Mouse (Mus musculus) heart, embryonic 11.5 days (tissue): Measurements from ENCODE around the gene Tnfaip3. TPM values are rescaled to one million over a fixed set of nuclear protein-coding genes. Genes with fewer than 3 reads are reported as not detected.

Experiments used
- ATAC-seq: fragments of 200-750 bp; cut with Nextera tagmentation; replicated peaks from 2 replicates; pipeline ENCODE4 v1.8.0; 2017; ENCODE audit warnings: moderate library complexity; ENCODE audit not compliant: insufficient number of reproducible peaks, low FRiP score, low TSS enrichment
- H3K27ac ChIP-seq: fragments of 300-500 bp; sonication (generic); 2 replicates; pipeline ENCODE4 v1.5.1; 2014; ENCODE audit warnings: mild to moderate bottlenecking, low read depth, low read length
- H3K27me3 ChIP-seq: fragments of 300-500 bp; sonication (generic); 2 replicates; pipeline ENCODE4 v1.6.1; 2014; ENCODE audit warnings: mild to moderate bottlenecking, low read length, mixed read lengths; ENCODE audit not compliant: control insufficient read depth, insufficient read depth
- H3K36me3 ChIP-seq: fragments of 300-500 bp; sonication (generic); 2 replicates; pipeline ENCODE4 v1.6.1; 2014; ENCODE audit warnings: mild to moderate bottlenecking, low read length, moderate library complexity, mixed read lengths; ENCODE audit not compliant: control insufficient read depth, insufficient read depth
- H3K4me1 ChIP-seq: fragments of 300-500 bp; sonication (generic); 2 replicates; pipeline ENCODE4 v1.6.1; 2014; ENCODE audit warnings: low read length; ENCODE audit not compliant: control insufficient read depth, insufficient read depth
- H3K4me2 ChIP-seq: fragments of 300-500 bp; sonication (generic); 2 replicates; pipeline ENCODE4 v1.6.1; 2014; ENCODE audit warnings: mild to moderate bottlenecking, moderate library complexity
- H3K4me3 ChIP-seq: fragments of 300-500 bp; sonication (generic); 2 replicates; pipeline ENCODE4 v1.5.1; 2014; ENCODE audit warnings: low read depth, low read length
- H3K9ac ChIP-seq: fragments of 300-500 bp; sonication (generic); 2 replicates; pipeline ENCODE4 v1.6.1; 2014; ENCODE audit warnings: mild to moderate bottlenecking, low read depth, low read length, moderate library complexity
- H3K9me3 ChIP-seq: fragments of 300-500 bp; sonication (generic); replicated peaks from 2 replicates; pipeline ENCODE4 v1.6.1; 2016; ENCODE audit warnings: low read length; ENCODE audit not compliant: control insufficient read depth
- WGBS: fragments of 180-500 bp; shearing (Covaris S2); extraction: QIAGEN DNeasy Blood & Tissue Kit; methylation state at CpG from one replicate; pipeline ENCODE4 v1.1.7; 2014; ENCODE audit not compliant: insufficient replicate concordance; 5-methylcytosine and 5-hydroxymethylcytosine counted together
- polyA plus RNA-seq: library from polyadenylated mRNA; unstranded; fragments of >200 nt; fragmentation: Nextera tagmentation; extraction: Ambion mirVana; gene quantifications from 2 replicates; pipeline ENCODE4 v1.2.1, GENCODE M21; 2014

Tnfaip3 gene
- polyA plus RNA-seq, 1 experiment from 2014 or later = 3.0 TPM

- Histone ChIP-seq H3K4me2 (no peak overlapping the region), H3K27me3 (no peaks in the 10 kb centered on the region), H3K4me3 (no peak overlapping the region), H3K4me1 (peaks cover 15% of the 10 kb centered on the region), H3K9ac (no peak overlapping the region), H3K27ac (no peak overlapping the region), H3K36me3 (peaks cover 6% of the 10 kb centered on the region; the same call in 1 of the 2 replicates), H3K9me3 (no peaks in the 10 kb centered on the region)
- no peak for ATAC-seq
- 65% methylated on average over 8 of the region's 8 CpGs for WGBS
Measured at GRCm38 (mm10) chr10:19009186-19009672, 6.2 kb downstream of the Tnfaip3 start.

GRCm38 (mm10) chr10:19008607-19008940, 6.9 kb downstream of the Tnfaip3 start:
- no peaks in the 10 kb centered on the region for H3K27me3 ChIP-seq
- H3K4me2 ChIP-seq = no peak overlapping the region
- peaks cover 13% of the 10 kb centered on the region for H3K4me1 ChIP-seq
- WGBS = 83% methylated on average over 4 of the region's 4 CpGs
- no peak overlapping the region for H3K27ac ChIP-seq
- no peak overlapping the region for H3K9ac ChIP-seq
- no peak for ATAC-seq
- H3K4me3 ChIP-seq = no peak overlapping the region
- H3K36me3 ChIP-seq = peaks cover 8% of the 10 kb centered on the region; the same call in 1 of the 2 replicates
- no peaks in the 10 kb centered on the region for H3K9me3 ChIP-seq

GRCm38 (mm10) chr10:19007897-19008606, 7.4 kb downstream of the Tnfaip3 start:
- no peak overlapping the region for H3K4me2 ChIP-seq
- H3K9ac ChIP-seq = no peak overlapping the region
- peaks cover 10% of the 10 kb centered on the region; the same call in 1 of the 2 replicates for H3K36me3 ChIP-seq
- no peaks in the 10 kb centered on the region for H3K27me3 ChIP-seq
- WGBS = 36% methylated on average over 8 of the region's 8 CpGs
- no peak for ATAC-seq
- H3K9me3 ChIP-seq = no peaks in the 10 kb centered on the region
- no peak overlapping the region for H3K4me3 ChIP-seq
- peaks cover 13% of the 10 kb centered on the region for H3K4me1 ChIP-seq
- H3K27ac ChIP-seq = no peak overlapping the region

GRCm38 (mm10) chr10:19002091-19002785, 13.2 kb downstream of the Tnfaip3 start:
- no peaks in the 10 kb centered on the region for H3K4me1 ChIP-seq
- no peak overlapping the region for H3K4me2 ChIP-seq
- no peaks in the 10 kb centered on the region for H3K27me3 ChIP-seq
- no peak overlapping the region for H3K27ac ChIP-seq
- no peak for ATAC-seq
- H3K4me3 ChIP-seq = no peak overlapping the region
- WGBS = 84% methylated on average over 12 of the region's 12 CpGs
- peaks cover 16% of the 10 kb centered on the region; the same call in 1 of the 2 replicates for H3K36me3 ChIP-seq
- no peak overlapping the region for H3K9ac ChIP-seq
- no peaks in the 10 kb centered on the region for H3K9me3 ChIP-seq

- WGBS = 72% methylated on average over 2 of the region's 2 CpGs
- no peak overlapping the region for H3K27ac ChIP-seq
- H3K9ac ChIP-seq = no peak overlapping the region
Measured at GRCm38 (mm10) chr10:18999427-18999826, 16.0 kb downstream of the Tnfaip3 start.

GRCm38 (mm10) chr10:18996331-18996730, 19.1 kb downstream of the Tnfaip3 start:
- Histone ChIP-seq H3K4me1 (no peaks in the 10 kb centered on the region), H3K36me3 (no peaks in the 10 kb centered on the region), H3K27ac (no peak overlapping the region), H3K27me3 (no peaks in the 10 kb centered on the region), H3K4me2 (no peak overlapping the region), H3K9me3 (no peaks in the 10 kb centered on the region), H3K9ac (no peak overlapping the region), H3K4me3 (no peak overlapping the region)
- no peak for ATAC-seq

More at GRCm38 (mm10) chr10:18999427-18999826, 16.0 kb downstream of the Tnfaip3 start:
- ATAC-seq = no peak
- Histone ChIP-seq H3K4me3 (no peak overlapping the region), H3K36me3 (peaks cover 10% of the 10 kb centered on the region; the same call in 1 of the 2 replicates), H3K4me2 (no peak overlapping the region), H3K9me3 (no peaks in the 10 kb centered on the region), H3K4me1 (no peaks in the 10 kb centered on the region), H3K27me3 (no peaks in the 10 kb centered on the region)

- Histone ChIP-seq H3K4me1 (no peaks in the 10 kb centered on the region), H3K36me3 (no peaks in the 10 kb centered on the region), H3K4me3 (no peak overlapping the region), H3K27ac (no peak overlapping the region), H3K9ac (no peak overlapping the region), H3K4me2 (no peak overlapping the region), H3K9me3 (no peaks in the 10 kb centered on the region), H3K27me3 (no peaks in the 10 kb centered on the region)
- WGBS = 83% methylated on average over 12 of the region's 12 CpGs
- no peak for ATAC-seq
Measured at GRCm38 (mm10) chr10:18995465-18996261, 19.8 kb downstream of the Tnfaip3 start.

GRCm38 (mm10) chr10:18992971-18993370, 22.5 kb downstream of the Tnfaip3 start:
- Histone ChIP-seq H3K27ac (no peak overlapping the region), H3K9me3 (no peaks in the 10 kb centered on the region), H3K27me3 (no peaks in the 10 kb centered on the region), H3K4me1 (no peaks in the 10 kb centered on the region), H3K9ac (no peak overlapping the region), H3K4me3 (no peak overlapping the region), H3K4me2 (no peak overlapping the region), H3K36me3 (no peaks in the 10 kb centered on the region)
- 83% methylated on average over 4 of the region's 4 CpGs for WGBS
- no peak for ATAC-seq
